Mouse (Mus musculus) cerebellum, adult (tissue): ENCODE data around the gene Dhx34.
"Not testable (repeated sequence)": the region's sequence is repeated elsewhere in the genome, so short reads cannot be mapped to it uniquely, and the experiment has no call there.

Experiments
- ATAC-seq: cut with Nextera tagmentation; 2 replicates; pipeline ENCODE4 v1.9.2; 2017; ENCODE audit warnings: mild to moderate bottlenecking, moderate library complexity, mixed read lengths; ENCODE audit not compliant: insufficient number of reproducible peaks, low FRiP score, low TSS enrichment

The Dhx34 gene

DNA sequence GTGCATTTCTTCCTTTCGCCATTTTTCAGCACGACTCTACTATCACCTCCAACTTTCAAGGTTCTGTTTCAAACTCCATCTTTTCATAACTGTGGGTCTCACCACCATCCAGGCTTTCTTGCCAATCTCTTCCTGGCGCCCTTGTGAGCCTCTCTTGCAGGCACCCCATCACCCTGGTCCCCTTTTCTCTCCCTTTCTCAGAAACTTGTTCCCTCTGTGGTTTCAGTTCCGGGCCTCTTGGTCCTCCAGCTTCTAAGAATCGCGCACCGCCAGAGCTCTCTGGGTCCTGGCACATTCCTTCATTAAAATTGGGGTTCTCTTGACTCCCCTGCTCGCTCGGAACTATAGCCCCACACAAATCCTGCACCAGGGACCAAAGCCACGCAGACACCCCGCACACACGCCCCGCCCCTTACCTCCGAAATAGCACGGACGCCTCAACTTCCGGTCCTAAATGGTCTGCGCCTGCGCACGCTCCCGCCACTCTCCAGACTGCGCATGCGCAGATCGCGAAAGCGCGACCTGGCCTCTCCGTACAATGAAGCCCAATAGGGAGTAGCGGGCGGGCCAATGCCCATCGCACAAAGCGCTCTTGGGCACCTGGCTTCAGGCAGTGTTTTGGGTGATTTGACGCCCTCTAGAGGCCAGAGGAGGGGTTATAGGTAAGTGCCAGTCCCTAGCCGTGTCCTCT is at the start of gene Dhx34:
TSS of gene Dhx34 (minus strand) at position 456 of the 691 bp plus-strand sequence.
- ATAC-seq, result peak; percentile 99

DNA sequence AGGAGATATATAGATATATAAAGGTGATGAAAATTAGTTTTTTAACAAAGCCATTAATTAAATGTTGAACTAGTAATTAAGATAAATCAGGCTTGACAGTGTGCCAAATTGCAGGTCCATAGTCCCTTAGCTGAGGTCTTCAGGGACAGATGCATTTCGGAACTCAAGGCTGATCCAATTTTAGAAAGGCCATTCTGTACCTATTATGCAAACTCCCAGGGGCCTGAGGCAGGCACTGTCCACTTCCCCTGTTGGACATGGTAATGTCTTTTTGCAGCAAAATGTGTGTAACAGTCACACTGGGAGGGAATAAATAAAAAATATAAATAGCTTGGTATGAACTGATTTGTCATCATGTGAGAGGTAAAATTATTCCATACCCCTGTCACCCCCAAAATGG is 49.3 kb upstream of the Dhx34 start:
- no peak for ATAC-seq

DNA sequence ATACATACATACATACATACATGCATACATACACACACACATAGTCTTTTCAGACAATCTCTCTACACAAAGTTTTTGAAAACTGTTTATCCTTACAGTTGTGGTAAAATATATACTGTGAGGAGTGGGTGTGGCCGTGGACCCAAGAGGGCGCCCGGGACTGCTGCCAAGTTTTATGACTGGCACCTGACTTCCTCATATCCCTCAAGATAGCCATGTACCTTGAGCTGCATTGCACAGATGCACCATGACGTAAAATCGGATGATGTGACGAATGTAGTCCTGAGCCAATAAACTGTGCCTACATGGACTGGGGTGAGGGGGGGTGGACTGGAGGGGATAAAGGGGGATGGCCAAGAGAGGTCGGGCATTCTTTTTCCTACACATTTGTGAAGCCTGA is 44.8 kb upstream of the Dhx34 start:
- not testable (repeated sequence) for ATAC-seq

DNA sequence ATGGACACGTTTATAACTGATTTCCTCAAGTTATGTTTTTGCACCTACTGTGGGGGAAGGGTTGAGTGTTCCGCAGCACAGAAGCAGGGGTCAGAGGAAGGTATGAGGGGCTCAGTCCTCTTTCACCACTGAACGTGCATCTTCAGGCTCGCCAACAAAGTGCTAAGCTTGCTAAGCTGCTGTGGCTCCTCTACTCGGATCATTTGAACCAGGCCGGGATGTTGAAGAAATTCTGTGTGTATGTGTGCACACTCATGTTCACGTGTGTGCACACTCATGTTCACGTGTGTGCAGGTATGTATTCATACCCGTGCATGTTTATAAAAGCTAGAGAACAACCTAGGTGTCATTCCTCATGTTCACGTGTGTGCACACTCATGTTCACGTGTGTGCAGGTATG is 44.0 kb upstream of the Dhx34 start:
- no peak for ATAC-seq

DNA sequence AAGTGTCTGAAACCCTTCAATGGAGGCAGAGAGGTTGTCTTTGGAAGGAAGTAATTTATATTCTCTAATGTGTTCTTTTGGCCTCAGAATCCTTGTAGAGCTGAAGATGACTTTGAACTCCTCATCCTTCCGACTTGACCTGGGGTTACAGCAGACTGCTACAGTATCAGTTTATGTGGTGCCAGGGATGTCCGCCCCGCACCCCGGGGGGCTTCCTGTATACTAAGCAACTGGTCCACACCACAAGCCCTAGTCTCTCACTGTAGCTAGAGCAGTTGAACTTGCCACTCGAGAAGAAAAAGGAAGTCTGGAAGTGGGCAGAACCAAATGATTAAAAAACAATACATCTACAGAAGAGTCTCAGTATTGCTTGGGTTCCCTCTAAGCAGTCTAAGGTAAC is 42.0 kb upstream of the Dhx34 start:
- ATAC-seq, result no peak

DNA sequence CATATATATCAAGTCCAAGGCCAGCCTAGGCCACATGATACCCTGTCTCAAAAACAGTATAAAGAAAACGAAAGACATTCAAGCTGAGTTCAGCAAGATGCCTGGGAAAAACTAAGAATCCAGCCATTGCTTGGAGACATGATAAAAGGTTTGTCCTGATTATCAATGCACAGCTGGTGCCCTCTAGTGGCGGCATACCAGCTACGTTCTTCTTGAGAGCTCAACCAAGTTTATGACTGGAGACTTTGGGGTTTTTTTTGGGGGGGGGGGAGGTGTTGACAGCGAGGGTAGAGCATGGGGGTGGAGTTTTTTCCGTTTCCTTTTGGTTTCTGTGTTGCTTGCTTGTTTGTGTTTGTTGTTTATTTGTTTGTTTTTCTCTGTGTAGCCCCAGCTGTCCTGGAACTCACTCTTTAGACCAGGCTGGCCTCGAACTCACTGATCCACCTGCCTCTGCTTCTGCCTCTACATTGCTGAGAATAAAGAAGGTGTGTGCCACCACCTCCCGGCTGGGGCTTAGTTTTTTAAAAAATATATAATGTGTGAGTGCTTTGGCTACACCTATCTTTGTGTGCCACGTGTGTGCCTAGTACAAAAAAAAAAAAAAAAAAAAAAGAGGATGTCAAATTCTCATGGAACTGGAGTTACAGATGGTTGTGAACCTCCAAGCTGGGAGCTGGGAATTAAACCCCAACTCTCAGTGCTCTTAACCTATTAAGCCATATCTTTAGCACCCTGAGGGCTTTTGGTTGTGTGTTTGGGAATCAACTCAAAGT is 41.4 kb upstream of the Dhx34 start:
- no peak for ATAC-seq

DNA sequence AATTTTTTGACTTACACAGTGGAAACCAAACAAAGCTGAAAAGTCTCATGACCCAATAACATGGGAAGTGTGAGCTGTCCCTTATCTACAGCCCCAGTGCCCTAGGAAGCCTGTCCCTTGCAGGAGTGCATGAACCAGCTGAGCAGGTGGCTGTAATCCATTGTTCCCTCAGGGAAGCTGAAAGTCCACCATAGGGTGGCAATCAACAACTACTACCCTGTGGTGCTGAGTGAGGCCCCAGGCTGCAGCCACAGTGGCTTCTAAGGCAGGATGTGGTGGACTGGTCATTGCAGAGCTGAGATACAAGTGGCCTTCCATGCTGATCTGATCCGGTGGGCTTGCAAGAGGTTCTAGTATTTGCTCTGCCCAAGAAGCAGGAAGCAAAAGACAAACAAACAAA is 39.3 kb upstream of the Dhx34 start:
- ATAC-seq, result no peak

DNA sequence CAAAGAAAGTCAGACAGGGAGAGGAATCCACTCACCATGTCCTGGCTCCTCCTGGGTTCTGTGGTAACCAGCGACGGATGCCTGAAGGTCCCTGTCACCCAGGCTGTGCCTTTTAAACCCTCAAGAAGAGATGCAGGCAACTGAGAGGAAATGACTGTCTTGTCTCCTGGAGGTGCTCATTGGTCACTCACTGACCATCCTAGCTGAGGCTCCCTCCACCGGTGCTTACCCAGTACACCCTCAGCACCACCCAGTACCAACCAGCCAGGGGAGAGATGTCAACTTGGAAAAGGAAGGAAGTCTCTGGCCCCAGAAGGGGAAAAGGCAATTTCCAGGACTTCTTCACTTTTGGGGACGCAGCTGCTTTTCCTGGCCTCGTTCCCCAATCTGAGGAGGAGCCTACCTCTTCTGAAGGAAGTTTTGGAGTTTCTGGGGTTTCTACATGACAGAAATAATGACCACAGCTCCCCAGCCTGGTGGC is 37.3 kb upstream of the Dhx34 start, which contains the start of gene C5ar1:
TSS of gene C5ar1 (minus strand) at position 431 of the 481 bp plus-strand sequence.
- no peak for ATAC-seq

DNA sequence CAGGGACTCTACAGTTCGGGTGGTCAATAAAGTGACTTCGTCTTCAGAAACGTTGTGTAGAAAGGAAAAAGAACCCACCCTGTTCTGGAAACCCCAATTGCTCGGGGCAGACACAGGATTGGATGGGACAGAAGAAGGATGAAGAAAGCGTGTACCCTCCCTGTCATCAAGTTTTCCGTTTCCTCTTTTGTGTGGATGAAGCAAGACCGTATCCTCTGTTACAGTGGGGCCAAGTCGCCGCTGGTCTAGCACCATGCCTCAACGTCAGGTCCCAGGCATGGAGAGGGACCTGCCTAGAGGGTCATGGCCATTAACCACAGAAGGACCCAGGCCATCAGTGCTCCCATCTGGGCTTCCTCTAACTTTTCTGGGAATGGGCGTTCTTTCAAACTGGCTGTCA is 36.0 kb upstream of the Dhx34 start:
- no peak for ATAC-seq

DNA sequence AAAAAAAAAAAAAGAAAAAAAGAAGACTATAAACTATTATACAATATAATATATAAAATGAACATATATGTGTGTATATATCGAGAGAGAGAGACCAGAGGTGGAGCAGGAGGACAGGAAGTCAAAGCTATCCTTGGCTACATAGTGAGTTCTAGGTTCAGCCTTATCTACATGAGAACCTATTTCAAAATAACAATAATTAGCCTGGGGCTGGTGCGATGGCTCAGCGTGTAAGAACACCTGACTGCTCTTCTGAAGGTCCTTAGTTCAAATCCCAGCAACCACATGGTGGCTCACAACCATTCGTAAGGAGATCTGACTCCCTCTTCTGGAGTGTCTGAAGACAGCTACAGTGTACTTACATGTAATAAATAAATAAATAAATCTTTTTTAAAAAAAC is 34.1 kb upstream of the Dhx34 start:
- ATAC-seq, result not testable (repeated sequence)

DNA sequence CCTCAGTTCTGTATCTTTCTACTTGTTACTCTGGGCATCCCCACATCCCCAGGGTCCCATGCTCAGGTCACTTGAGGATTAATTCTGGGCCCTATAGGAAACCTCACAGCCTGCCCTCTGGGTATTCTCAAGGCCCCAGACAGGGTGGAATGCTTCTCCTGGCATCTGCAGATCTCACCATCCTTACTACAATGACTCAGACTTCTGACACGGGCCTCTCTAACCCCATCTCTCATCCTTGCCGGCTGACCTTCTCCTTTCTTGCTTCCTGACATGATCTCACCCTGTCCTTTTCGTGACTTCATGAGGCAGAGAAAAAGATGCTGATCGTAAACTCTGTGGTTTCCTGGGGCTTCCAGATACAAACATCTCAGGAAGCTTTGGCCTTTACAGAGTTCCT is 32.4 kb upstream of the Dhx34 start:
- ATAC-seq, result no peak

DNA sequence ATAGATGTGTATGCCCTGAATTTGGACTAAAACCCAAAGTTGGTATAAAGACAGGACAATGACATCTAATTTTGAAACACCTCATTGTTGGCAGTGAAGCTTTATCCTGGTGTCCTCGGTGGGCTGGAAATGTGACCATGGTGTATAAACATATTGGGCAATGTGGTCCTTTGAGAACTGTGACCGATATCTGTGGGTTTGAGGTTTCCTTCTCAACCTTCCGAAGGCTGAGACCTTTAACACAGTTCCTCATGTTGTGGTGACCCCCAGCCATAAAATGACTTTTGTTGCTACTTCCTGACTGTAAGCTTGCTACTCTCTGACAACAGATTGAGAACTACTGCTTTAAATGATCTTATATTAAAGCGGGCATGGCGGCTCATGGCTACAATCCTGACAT is 28.9 kb upstream of the Dhx34 start:
- no peak for ATAC-seq

DNA sequence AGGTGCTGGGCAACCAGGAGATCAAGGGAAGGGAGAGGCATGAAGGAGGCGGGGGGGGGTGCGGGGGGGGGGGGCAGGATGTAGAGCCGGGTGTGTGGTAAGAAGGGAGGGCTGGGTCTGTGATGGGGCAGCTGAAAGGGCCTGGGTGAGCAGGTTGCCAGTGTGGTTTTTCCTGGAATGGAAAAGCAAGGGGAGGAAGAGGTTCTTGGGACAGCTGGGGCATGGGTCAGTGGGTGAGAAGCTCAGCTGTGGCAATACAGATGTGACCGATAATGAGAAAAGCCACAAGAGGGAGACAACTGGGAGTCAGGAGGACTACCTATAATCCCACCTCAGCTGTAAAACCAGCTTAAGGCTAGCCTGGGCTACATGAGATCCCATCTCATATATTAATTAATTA is 24.1 kb upstream of the Dhx34 start:
- no peak for ATAC-seq

DNA sequence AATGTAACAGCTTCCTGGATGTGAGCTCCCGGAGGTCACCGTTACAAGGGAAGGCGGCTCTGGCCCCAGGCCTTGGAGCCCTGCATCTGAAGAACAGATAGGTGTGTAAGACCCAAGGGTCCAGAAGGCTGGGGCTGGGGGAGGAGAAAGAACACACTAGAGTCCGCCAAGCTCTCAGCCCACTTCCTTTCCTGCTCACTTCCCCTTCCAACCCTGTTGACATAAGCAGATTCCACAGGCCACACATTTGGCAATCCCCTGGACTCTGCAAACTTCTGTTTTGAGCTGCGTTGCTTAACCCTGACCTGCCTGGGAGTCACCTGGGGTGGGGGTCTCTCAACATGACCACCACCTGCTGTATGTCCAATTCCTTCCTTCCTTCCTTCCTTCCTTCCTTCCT is 22.2 kb upstream of the Dhx34 start, which contains the start of gene C5ar2:
TSS of gene C5ar2 (minus strand) at position 88 of the 400 bp plus-strand sequence.
- ATAC-seq, result no peak

DNA sequence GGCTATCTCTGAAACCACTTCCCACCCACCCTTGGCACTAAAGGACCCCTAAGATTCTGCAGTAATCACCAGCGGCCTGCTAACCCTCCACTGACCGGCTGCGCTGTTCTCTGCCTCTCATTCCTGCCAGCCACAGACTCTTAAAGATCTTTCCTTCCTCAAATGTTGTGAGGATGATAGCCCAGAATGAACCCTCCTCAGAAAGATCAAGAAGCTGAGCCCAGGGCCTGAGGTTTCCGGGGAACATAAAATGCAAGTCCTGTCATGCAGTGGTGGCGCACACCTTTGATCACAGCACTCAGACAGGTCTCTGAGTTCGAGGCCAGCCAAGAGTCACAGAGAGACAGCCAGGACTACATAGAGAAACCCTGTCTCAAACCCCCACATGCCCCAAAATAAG is 20.4 kb upstream of the Dhx34 start:
- ATAC-seq, result no peak

DNA sequence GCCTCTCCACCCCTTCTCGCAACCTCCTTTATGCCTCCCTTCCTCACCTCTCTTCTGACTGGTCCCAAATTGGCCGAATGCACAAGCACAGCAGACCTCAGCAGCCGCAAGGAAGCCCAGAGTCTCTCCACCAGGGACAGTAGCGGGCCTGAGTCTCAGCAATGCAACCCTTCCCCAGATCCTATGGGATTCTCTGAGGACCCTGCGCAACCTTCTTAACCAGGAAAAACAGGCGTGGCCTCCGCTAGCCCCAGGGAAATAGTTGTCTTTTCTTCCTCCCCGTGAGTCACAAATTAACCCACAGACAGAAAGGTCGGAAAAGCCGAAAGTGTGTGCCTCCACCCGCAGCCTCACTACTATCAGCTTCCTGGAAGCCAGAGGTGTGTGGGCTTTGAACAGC is 19.9 kb upstream of the Dhx34 start:
- no peak for ATAC-seq

DNA sequence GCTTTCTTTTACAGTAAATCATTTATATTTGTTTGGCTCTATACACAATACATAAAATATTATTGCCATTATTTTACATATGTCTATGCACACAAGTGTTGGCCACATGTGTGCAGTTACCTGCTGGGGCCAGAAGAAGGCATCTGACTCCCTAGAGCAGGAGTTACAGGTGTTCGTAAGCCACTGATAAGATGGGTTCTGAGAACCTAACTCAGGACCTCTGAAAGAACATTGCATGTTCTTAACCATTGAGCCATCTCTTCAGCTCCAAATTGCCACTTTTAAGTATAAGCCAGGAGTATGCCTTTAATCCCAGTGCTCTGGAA is 19.1 kb upstream of the Dhx34 start:
- ATAC-seq, result no peak

DNA sequence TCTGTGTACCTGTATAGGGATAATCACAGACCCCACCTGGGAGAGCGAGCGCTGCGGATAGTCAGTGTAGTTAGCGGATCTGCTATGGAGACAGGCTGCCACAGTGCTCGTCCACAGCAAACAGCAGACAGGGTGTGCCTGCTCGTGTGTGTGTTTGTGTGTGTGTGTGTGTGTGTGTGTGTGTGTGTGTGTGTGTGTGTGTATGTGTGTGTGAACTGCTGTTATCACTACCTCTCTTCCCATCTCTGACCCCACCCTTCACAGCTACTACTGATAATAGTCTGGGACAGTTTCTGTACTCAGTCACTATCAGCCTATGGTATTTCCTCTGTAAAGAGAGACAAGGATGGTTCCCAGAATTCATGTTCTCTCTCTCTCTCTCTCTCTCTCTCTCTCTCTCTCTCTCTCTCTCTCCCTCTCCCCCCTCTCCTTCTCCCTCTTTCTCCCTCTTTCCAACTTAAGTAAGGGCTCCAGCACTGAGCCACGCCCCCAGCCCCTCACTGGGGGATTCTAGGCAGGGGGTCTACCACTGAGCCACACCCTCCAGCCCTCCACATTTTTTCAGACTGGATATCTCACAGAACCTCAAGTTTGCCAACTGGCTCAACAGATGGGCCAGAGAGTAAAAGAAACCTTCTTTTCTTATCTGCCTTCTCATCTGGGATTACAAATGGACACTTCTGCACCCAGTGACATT is 18.6 kb upstream of the Dhx34 start:
- ATAC-seq, result no peak

DNA sequence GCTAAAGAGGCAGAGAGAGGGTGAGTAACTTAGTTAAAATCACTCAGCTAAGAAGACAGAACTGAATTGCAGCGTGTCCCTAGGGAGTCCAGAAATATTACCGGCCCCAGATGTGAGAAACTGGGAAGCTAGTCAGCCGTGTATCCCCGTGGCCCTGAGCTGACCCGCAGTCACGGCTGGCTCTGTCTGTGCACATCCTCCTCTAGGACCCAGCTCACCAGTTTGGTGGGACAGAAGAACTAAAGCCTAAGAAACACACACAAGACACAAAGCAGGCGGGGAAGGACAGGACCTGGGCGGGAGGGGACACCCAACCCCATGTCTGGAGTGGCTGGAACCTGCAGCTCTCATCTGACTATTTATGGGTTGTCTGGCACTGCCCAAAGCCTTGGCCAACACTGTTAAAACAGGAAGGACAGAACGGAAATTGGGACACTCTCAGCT is 17.7 kb upstream of the Dhx34 start:
- ATAC-seq, result peak; percentile 66; the same call in 1 of the 2 replicates

DNA sequence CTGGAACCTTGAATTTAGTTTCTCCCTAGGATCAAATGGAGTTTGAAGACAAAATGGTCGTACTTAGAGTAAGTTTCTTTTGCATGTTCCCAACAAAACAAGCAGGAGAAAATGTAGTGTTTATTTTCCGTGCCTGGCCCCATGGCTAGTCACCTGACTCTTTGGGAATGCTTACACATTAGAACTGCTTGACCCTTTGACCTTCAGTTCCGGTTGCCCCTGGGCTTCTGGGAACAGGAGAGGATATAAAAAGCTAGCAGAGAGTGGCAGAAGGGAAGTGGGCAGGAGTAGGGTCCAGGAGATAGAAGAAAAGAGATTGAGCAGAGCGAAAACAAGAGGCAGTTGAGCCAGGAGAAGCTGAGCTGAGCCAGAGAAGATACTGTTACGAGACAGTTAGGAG is 8.0 kb upstream of the Dhx34 start:
- no peak for ATAC-seq

DNA sequence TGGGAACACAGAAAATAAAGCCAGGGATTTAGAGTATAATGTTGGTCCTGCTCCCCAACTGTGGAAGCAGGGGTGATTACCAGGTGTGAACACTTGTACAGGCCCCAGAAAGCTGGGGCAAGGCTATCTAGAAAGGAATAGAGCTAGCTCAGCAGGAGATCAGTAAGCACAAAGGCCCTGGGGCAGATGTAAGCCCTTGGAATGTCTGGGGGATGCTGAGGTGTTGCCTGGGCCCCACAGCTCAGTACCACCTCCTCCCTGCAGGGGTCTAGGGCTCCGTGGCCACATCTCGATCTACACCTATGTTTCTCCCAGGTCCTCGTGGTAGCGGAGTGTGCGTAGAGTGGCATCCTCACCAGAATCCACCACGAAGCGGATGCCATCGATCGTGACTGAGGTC is 7.9 kb downstream of the Dhx34 start:
- ATAC-seq, result no peak
